ENCODE assay signal across 25 mouse cellular contexts in genomic region chr15:10916611-10917311, GRCm38 (mm10). TPM values are rescaled to one million over a fixed set of nuclear protein-coding genes. Genes with fewer than 3 reads are reported as not detected.
A peak's percentile ranks its signal among the peaks of the same experiment; 100 is the strongest.
DNase-seq lines count a peak whose midpoint lies in the region; ATAC-seq and TF ChIP-seq lines count a peak whose summit lies in the region.
"Had no signal": no experiment of that assay in that cellular context is flagged by ENCODE, and none has a peak within 500 bp of the region (broad histone marks: within the 10 kb centered on the region; RNA-seq: fewer than 3 reads in every experiment).

No protein-coding gene starts in this region.

- 66% methylated on average over 4 of the region's 4 CpGs for WGBS in liver, adult 2 months
- 49% methylated on average over 4 of the region's 4 CpGs for WGBS in liver, embryonic 12.5 days (ENCODE audit: insufficient replicate concordance)

- peak overlapping the region; percentile 66 for H3K27ac ChIP-seq in liver, adult 2 months (replicated peaks; ENCODE audit: insufficient read depth, low read depth, low read length)
- H3K27ac ChIP-seq in liver, embryonic 12.5 days: no peak overlapping the region
- H3K27ac ChIP-seq: embryonic facial prominence, embryonic 12.5 days; embryonic facial prominence, embryonic 15.5 days; forebrain, embryonic 12.5 days; heart, embryonic 15.5 days; hindbrain, embryonic 14.5 days; hindbrain, postnatal 0 days had no signal

- peaks cover 28% of the 10 kb centered on the region; the same call in 1 of the 2 replicates for H3K4me1 ChIP-seq in liver, adult 2 months (ENCODE audit: control insufficient read depth, insufficient read depth, low read length)
- H3K4me1 ChIP-seq in liver, embryonic 12.5 days: no peaks in the 10 kb centered on the region
- H3K4me1 ChIP-seq: embryonic facial prominence, embryonic 12.5 days; embryonic facial prominence, embryonic 15.5 days; forebrain, embryonic 12.5 days; heart, embryonic 12.5 days; heart, embryonic 15.5 days had no signal

- intact Hi-C loops in heart, postnatal 36 days (cut with DNase I): no loop called here

- no peak for TF ChIP-seq CTCF in liver, adult 2 months (IDR thresholded peaks at IDR 0.05; ENCODE audit: low read depth, low read length)

- H3K79me2 ChIP-seq in liver, adult 2 months (ENCODE audit: control insufficient read depth, insufficient read depth, low read length): no peaks in the 10 kb centered on the region

- H3K9ac ChIP-seq in liver, adult 2 months (ENCODE audit: low read depth, low read length): no peak overlapping the region
- H3K9ac ChIP-seq in liver, embryonic 12.5 days: no peak overlapping the region
- H3K9ac ChIP-seq: embryonic facial prominence, embryonic 12.5 days; embryonic facial prominence, embryonic 15.5 days; forebrain, embryonic 12.5 days; heart, embryonic 12.5 days; heart, embryonic 15.5 days; hindbrain, embryonic 14.5 days had no signal

- H3K4me3 ChIP-seq in liver, adult 2 months (ENCODE audit: insufficient read depth, low read depth, low read length): no peak overlapping the region
- no peak overlapping the region for H3K4me3 ChIP-seq in liver, embryonic 12.5 days
- H3K4me3 ChIP-seq: embryonic facial prominence, embryonic 12.5 days; embryonic facial prominence, embryonic 15.5 days; forebrain, embryonic 12.5 days; heart, embryonic 12.5 days; heart, embryonic 15.5 days had no signal

- H3K9me3 ChIP-seq in liver, embryonic 12.5 days (replicated peaks): no peaks in the 10 kb centered on the region
- H3K9me3 ChIP-seq: embryonic facial prominence, embryonic 15.5 days; forebrain, embryonic 12.5 days; heart, embryonic 15.5 days had no signal

- no peaks in the 10 kb centered on the region for H3K36me3 ChIP-seq in liver, adult 2 months (ENCODE audit: control insufficient read depth, insufficient read depth, low read length)
- H3K36me3 ChIP-seq in liver, embryonic 12.5 days: no peaks in the 10 kb centered on the region
- H3K36me3 ChIP-seq: embryonic facial prominence, embryonic 12.5 days; embryonic facial prominence, embryonic 15.5 days; forebrain, embryonic 12.5 days; heart, embryonic 12.5 days; heart, embryonic 15.5 days had no signal

- ATAC-seq in liver, embryonic 12.5 days: no peak
- ATAC-seq: forebrain, embryonic 16.5 days; hindbrain, postnatal 0 days; inflammation-experienced regulatory T-cells, adult 6 months had no signal

- H3K27me3 ChIP-seq in liver, adult 2 months (ENCODE audit: control insufficient read depth, insufficient read depth, low read length): no peaks in the 10 kb centered on the region
- no peaks in the 10 kb centered on the region for H3K27me3 ChIP-seq in liver, embryonic 12.5 days (replicated peaks)
- H3K27me3 ChIP-seq: embryonic facial prominence, embryonic 12.5 days; embryonic facial prominence, embryonic 15.5 days; forebrain, embryonic 12.5 days had no signal

- no peak overlapping the region for H3K4me2 ChIP-seq in liver, embryonic 12.5 days
- H3K4me2 ChIP-seq: embryonic facial prominence, embryonic 12.5 days; embryonic facial prominence, embryonic 15.5 days; forebrain, embryonic 12.5 days; heart, embryonic 12.5 days; heart, embryonic 15.5 days; hindbrain, embryonic 14.5 days had no signal

- TF ChIP-seq POLR2A in liver, adult 2 months (IDR thresholded peaks at IDR 0.05; ENCODE audit: extremely low read depth, insufficient read depth, low read length): no peak

- DNase-seq in heart, adult 11 months: peak; percentile 16
- no peak for DNase-seq in heart, postnatal 36 days
- DNase-seq in liver, adult 2 months (ENCODE audit: extremely low read depth, low read depth, low spot score): peak; percentile 70
- DNase-seq in adipocyte (ENCODE audit: low spot score): peak; percentile 56
- DNase-seq in skeletal muscle tissue, adult 2 months (ENCODE audit: low read depth, low spot score): peak; percentile 54
- DNase-seq in spleen, adult 12 weeks (ENCODE audit: low spot score): no peak
- DNase-seq in embryo, embryonic 10.5 days (ENCODE audit: low spot score): no peak
- DNase-seq: adrenal gland, adult 8-10 months; adrenal gland, postnatal 25 days; cerebellum, adult 18-20 months; cerebellum, adult 9-10 months; gastrocnemius, postnatal 14 days; heart, adult 18-20 months; heart, postnatal 10 days; heart, postnatal 4 days had no signal

RNA-seq across cellular contexts. Expression of gene C1qtnf3, which starts 35.4 kb away (rescaled TPM):
- under 1 TPM in 1 of 2 experiments, not detected in 1; 0.17 TPM for total RNA-seq in heart, postnatal 36 days (2021)
- 0.13 TPM in 1 of 2 replicates, not detected in the other for total RNA-seq in liver, adult 2 months (2014; rRNA removed)
- 0.05 TPM in 2 replicates for polyA plus RNA-seq in liver, adult 2 months (2012; rRNA removed)
- polyA plus RNA-seq in liver, embryonic 12.5 days (2016; fragmentation: Nextera tagmentation; extraction: Ambion mirVana): 0.12 and 0.19 TPM in 2 replicates
- total RNA-seq: heart, adult 18-20 months had no signal

Comparison
In these comparisons a context has a peak if more than half of its experiments do, and no peak if none do; other contexts are left out.
1. DNase-seq: peak in heart, adult 11 months (single experiment), liver, adult 2 months (single experiment), adipocyte (single experiment) and skeletal muscle tissue, adult 2 months (single experiment); none in heart, postnatal 36 days (0 of 2), spleen, adult 12 weeks (single experiment) and embryo, embryonic 10.5 days (single experiment).